Mouse (Mus musculus) adrenal gland, adult 2 months (tissue): ENCODE results near the gene Lss. TPM values are rescaled to one million over a fixed set of nuclear protein-coding genes. Genes with fewer than 3 reads are reported as not detected.
A peak's percentile ranks its signal among the peaks of the same experiment; 100 is the strongest.

Source experiments
- DNase-seq: peaks from one replicate; pipeline ENCODE4 v3.0.0; 2021
- long read RNA-seq: library from polyadenylated mRNA; stranded (forward); transcript quantifications from one replicate; pipeline ENCODE4 v2.0.0, GENCODE M21; 2021
- polyA plus RNA-seq: library from polyadenylated mRNA; depleted of rRNA; stranded (reverse); fragments of >200 nt; gene quantifications from 2 replicates; pipeline ENCODE4 v1.2.3, GENCODE M21; 2012; rRNA removed
- total RNA-seq, 2 experiments: library from RNA; stranded (reverse); gene quantifications; 2 replicates each; pipeline ENCODE4 v1.2.3; 2021

The Lss gene
- total RNA-seq = 10 to 100 TPM; 55.1 to 81.0 TPM
- 51.5 and 78.9 TPM in 2 replicates for polyA plus RNA-seq
- long read RNA-seq, full-length matches to known transcripts = 20 of 33 reads
- long read RNA-seq, partial matches to known transcripts = 6 of 33 reads
- long read RNA-seq, other reads (novel, unspliced or antisense) = 7 of 33 reads

- peak; percentile 98 for DNase-seq
Measured at GRCm38 (mm10) chr10:76531375-76531774, at the start of gene Lss. Gene Lss, plus strand, starts transcription at chr10:76531588.

GRCm38 (mm10) chr10:76486302-76486701 is 45.1 kb upstream of the Lss start:
- no peak for DNase-seq

GRCm38 (mm10) chr10:76488265-76488664 is 43.1 kb upstream of the Lss start:
- no peak for DNase-seq

GRCm38 (mm10) chr10:76489205-76489604 is 42.2 kb upstream of the Lss start:
- no peak for DNase-seq

- no peak for DNase-seq
Measured at GRCm38 (mm10) chr10:76493527-76493926, 37.9 kb upstream of the Lss start.

GRCm38 (mm10) chr10:76495501-76495900 is 35.9 kb upstream of the Lss start:
- DNase-seq = no peak

GRCm38 (mm10) chr10:76496366-76496765 is 35.0 kb upstream of the Lss start:
- DNase-seq = no peak

GRCm38 (mm10) chr10:76497522-76497921 is 33.9 kb upstream of the Lss start:
- DNase-seq = no peak

- no peak for DNase-seq
Measured at GRCm38 (mm10) chr10:76504271-76504943, 27.0 kb upstream of the Lss start.

- DNase-seq = no peak
Measured at GRCm38 (mm10) chr10:76505865-76506264, 25.5 kb upstream of the Lss start.

- DNase-seq = peak; percentile 60
Measured at GRCm38 (mm10) chr10:76512965-76513583, 18.3 kb upstream of the Lss start.

GRCm38 (mm10) chr10:76530922-76531321 is 466 bp upstream of the Lss start:
- DNase-seq = no peak

- no peak for DNase-seq
Measured at GRCm38 (mm10) chr10:76531828-76532227, 440 bp downstream of the Lss start.

GRCm38 (mm10) chr10:76535526-76535925 is 4.1 kb downstream of the Lss start:
- DNase-seq = no peak

GRCm38 (mm10) chr10:76537619-76538018 is 6.2 kb downstream of the Lss start:
- DNase-seq = no peak

- DNase-seq = no peak
Measured at GRCm38 (mm10) chr10:76541336-76542085, 10.1 kb downstream of the Lss start.

- no peak for DNase-seq
Measured at GRCm38 (mm10) chr10:76542636-76543375, 11.4 kb downstream of the Lss start.

- DNase-seq = no peak
Measured at GRCm38 (mm10) chr10:76546566-76546965, 15.2 kb downstream of the Lss start.

- DNase-seq = no peak
Measured at GRCm38 (mm10) chr10:76548218-76548617, 16.8 kb downstream of the Lss start.

GRCm38 (mm10) chr10:76550458-76550857 is 19.1 kb downstream of the Lss start:
- DNase-seq = no peak

GRCm38 (mm10) chr10:76551556-76551955 is 20.2 kb downstream of the Lss start:
- no peak for DNase-seq

- no peak for DNase-seq
Measured at GRCm38 (mm10) chr10:76554061-76554460, 22.7 kb downstream of the Lss start.
